Mouse (Mus musculus): ENCODE measurements at regions not wholly inside any gene's neighbourhood (a gene's known extent, or its start where the extent isn't known, plus 50 kb on each side); places are given as distances from the start of the nearest gene placed in this dataset.

DNA sequence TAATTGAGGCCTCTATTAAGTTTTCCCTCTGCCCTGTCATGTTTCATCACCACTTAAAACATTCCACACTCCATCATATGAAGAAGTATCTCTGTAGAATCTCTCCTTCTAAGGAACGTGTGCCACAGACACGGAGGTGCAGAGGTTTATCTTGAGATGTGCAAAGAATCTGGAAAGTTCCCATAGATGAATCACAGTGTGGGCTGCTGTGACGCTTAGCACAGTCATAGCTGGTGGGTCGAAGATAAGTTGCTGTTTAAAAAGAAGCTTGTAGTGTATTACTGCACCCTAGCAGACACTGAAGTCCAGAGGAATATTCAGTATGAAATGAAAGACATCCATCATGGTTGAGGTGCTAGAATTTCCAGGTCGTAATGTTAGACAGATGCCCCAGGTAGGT is 179.9 kb upstream of the 4930583I09Rik start:
- DNase-seq (ENCODE audit: low spot score): no peak

DNA sequence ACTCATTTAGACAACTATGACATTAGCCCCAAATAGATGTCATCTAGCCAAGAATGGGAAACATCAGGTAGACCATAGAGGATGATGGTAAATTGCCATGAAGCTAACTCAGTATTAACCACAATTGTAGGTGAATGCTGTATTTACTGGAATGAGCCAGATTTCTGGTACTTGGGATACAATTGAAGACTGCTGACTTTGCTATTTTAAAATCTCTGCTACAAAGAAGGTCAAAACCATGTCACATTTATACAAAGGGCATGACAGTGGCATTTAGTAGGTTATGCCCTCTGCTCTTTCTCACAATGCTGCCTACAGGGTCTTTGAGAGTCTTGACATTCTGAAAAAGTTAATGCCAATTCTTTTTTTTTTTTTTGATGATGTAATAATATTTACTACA is 178.8 kb upstream of the 4930583I09Rik start:
- DNase-seq (ENCODE audit: low spot score): no peak

DNA sequence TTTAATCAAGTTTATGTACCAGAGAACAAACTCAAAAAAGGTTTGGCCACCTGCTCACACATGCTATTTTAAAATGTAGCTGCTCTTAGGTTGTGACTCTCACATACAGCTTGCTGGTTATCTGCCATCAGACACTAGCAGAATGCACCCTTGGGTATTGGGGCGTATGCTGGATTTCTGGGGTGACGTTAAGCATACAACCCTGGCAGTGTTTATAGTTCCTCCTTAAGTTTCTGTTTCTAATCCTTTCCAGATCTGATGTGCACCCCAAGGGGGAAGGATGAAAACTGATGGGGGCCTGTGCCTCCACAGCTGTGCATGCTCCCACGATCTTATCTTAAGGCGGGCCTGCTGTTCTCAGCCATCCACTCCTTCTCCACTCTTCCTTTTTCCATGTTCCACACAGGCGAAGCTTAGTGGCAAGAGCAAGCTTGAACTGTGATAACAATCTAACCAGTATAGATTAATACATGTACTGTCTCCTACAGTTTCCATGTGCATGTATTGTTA is 164.8 kb upstream of the 4930583I09Rik start:
- no peak for DNase-seq (ENCODE audit: low spot score)

DNA sequence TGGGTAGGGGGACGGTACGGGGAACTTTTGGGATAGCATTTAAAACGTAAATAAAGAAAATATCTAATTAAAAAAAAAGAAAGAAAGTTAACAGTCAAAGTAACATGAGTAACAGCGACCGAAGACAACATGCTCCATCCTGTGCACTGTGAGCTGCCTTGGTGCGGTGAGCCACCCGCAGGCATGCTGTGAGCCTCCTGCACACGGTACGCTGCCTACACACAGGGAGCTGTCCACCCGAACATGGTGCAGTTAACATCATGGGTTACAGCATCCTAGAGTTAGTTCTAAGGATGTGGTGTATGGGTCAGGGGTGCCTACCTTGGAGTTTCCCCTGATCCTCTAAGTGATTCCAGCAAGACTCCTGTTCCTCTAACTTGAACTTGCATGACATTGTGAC is 158.6 kb upstream of the 4930583I09Rik start:
- DNase-seq (ENCODE audit: low spot score): no peak

DNA sequence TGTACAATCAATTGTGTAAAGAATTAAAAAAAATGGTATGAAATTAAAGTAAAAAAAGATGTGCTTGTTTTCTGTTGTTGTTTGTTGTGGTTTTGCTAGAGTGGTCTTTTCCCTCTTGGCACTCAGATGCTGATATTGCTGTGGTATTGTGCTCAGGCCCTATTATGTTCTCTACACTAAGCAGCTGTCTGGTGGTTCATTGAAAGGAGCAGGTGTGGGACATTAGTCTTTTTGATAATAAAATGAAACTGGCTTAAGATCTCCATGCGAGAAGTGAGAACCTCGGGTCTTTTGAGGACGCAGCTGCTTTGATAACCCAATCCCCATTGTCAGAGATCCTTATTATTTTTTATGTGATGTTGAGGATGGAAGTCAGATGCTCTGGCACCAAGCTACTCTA is 155.4 kb upstream of the 4930583I09Rik start:
- DNase-seq (ENCODE audit: low spot score): no peak

DNA sequence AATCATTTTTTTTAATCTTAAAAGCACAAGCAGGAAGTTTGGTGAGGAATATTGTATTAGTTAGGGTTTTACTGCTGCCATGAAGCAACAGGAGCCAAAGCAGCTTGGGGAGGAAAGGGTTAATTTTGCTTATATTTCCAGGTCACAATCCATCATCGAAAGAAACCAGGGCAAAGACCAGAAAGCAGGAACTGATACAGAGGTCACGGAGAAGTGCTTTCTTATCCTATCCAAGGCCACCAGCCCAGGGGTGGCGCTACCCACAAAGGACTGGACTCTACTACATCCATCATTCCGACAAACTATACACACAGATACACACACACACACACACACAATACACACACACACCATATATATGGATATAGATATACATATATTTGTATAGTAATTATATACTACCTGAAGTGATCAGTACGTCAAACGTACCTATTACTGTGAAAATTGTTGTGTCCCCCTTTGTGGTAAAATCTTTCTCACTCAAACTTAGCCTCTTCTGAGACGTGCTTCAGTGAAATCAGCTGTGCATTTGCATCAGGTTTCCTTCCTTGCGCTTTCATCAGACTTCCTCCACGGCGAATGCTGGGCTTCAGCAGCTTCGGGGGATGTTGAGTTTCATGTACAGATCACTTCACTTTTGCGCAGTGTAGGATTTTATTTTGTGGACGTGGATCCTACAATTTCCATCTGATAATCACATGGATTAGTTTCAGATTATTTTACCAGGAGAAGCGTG is 148.6 kb upstream of the 4930583I09Rik start:
- no peak for DNase-seq (ENCODE audit: low spot score)

DNA sequence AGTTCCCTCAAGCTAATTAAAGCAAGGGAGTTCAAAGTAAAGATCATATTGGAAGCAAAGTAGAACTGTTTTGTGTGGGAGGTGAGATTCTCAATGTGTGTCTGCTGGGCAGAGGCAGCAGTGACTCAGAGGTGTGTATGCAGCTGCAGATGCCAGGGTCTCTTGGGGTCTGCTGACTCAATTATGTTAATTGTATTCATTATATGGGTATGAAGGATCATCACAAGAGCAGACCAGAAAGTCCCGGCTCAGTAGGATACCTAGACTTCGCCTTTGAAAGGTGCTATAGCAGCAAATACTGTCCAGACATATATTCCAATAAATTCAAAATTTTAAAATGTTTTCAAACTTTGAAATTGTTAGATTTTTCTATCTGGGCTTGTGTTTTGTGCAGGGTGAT is 147.6 kb upstream of the 4930583I09Rik start:
- no peak for DNase-seq (ENCODE audit: low spot score)

DNA sequence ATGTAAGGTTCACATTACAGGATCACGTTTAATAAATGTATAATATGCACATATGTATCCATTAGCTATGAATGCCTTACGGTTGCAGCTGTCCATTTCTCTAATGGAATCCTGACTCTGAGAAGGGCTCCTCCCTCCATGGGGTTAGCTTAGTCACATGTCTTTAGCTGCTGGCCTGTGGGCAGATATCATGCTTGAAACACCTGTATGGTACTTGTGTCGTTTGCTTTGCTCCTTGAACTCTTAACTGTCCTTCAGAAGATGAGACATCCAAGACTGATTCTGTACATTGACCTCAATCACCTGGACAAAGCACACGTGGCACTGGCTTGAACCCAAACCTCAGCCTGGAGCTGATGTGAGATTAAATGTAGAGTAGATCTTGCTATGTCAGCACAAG is 128.3 kb upstream of the 4930583I09Rik start:
- DNase-seq (ENCODE audit: low spot score): no peak

DNA sequence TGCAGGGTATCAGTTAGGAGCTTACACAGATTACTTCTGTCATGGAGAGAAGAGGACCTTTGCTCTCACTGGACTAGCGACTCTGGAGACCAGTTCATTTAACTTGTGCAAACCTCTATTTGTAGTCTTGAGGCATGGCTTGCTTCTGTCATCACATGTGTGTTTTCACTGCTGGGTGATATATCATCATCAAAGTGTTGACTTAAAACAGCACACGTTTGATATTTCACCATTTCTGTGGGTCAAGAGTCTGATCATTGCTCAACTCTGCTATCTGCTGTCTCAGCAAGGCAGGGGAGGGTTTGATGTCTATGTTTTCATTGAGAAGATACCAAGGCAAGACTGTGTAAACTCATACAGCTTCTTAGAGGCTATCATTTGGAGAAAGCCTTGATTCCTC is 126.0 kb upstream of the 4930583I09Rik start:
- no peak for DNase-seq (ENCODE audit: low spot score)

DNA sequence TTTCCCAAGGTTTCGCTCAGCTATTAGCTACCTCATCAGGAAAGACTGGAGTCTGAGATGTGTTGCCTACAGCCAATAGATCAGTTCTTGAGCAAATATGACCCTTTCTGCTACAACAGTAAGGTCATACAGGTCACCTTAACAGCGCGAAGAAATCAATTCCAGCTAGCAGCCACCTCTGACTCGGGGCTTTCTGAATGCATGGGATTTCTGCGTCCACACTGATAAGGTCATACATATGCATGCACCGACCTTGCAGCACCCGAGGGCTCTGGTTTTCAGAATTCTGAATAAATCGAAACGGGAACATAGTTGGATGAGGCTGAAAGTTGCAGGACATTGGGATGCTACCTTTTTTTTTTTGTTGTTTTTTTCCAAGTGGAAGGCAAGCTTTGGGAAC is 121.6 kb upstream of the 4930583I09Rik start:
- no peak for DNase-seq (ENCODE audit: low spot score)

DNA sequence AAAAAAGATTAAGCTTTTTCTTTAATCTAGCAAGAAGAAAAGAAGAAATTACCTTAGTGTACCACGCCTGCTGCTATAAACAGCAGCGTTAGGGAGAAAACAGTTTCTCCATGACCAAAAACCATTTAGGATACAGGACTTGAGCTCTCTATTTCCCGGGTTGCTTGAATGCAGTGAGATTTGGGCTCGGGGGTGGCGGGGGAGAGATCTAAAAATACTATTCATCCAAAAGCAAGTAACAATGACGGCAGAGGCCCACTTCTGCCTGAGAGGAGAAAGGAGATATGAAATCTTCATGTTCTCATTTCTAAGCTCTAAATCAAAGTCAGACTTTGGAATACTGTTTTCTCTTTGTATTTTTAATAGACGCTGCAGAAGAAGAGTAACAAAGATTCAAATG is 120.6 kb upstream of the 4930583I09Rik start:
- no peak for DNase-seq (ENCODE audit: low spot score)

DNA sequence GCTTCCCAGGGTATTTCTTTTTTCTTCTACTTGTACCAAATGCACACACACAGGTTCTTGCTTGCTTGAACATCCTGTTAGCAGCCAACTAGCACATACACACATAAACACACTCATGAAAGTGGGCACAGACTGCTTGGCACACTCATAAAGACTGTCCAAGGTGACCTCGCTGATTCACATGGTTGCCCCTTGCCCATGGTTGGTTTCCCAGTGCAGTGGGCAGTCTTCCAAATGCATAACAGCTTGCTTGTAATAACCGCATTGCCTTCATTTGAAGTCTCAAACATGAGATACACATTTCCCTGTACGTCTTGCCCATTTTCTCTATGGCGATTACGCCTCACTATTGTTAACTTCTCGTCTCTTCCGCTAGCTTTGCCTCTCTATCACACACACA is 117.4 kb upstream of the 4930583I09Rik start:
- DNase-seq (ENCODE audit: low spot score): no peak

DNA sequence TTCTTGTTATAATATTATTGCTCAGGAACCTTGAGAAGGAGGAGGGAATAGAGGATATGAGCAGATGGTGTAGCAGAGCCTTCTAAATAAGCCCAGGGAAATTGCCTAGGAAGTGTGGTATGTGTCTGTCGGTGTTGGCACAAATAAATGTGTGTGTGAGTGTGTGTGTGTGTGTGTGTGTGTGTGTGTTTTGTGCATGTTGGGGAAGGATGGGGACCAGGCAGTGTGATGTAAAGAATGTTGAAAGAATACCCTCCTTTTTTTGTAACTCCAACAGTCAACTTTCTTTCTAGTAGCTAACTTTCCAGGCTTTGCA is 115.7 kb upstream of the 4930583I09Rik start:
- DNase-seq (ENCODE audit: low spot score): no peak

DNA sequence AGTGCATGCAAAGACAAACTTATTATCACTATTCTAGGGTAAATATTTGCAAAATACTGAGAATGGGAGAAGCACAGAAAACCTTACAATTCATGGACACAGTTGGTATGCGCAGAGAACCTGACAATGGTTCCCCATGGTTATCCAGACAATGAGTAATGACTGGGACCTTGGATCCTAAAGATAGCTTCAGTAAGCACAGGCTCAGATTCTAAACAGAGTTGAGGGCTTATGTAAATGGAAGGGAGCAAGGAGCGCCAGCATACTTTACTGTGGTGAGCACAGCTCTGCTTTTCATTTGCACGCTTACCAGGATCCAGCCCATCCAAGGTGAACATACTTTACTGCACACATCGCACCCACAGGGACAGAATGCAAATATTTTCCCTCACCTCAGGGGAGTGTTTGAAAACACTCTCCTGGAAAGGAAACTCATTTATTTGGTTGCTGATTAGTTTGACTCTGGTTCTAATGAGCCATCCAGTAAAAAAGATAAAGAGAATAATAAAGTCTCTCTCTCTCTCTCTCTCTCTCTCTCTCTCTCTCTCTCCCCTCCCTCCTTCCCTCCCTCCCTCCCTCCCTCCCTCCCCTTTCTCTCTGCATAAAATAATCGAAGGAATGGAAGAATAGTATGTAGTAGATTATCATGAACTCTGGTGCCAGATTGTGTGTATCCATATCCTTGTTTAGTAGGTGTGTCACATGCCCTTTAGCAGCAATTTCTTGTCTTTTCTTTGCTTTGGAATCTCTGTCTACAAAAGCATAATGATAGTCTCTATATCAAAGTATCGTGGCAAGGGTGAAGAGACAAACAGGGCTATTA is 115.1 kb upstream of the 4930583I09Rik start:
- no peak for DNase-seq (ENCODE audit: low spot score)

DNA sequence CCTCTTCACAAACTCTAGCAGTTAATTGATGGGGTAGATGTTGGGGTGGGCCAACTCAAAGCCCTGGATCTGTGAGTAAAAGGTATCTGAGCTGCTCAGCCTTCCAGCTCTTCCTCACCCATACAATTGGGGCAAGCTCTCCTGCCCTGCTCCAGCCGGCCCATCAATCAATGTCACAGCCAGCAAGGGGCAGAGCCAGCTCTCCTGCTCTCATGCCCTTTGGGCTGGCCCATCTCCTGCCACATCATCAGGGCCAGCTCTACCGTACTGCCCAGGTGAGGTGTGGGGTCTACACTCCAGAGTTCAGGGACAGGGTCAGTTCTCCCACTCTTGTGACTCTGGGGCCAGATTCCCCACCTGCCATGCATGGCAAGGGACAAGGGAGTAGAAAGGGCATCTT is 107.3 kb upstream of the 4930583I09Rik start:
- no peak for DNase-seq (ENCODE audit: low spot score)

DNA sequence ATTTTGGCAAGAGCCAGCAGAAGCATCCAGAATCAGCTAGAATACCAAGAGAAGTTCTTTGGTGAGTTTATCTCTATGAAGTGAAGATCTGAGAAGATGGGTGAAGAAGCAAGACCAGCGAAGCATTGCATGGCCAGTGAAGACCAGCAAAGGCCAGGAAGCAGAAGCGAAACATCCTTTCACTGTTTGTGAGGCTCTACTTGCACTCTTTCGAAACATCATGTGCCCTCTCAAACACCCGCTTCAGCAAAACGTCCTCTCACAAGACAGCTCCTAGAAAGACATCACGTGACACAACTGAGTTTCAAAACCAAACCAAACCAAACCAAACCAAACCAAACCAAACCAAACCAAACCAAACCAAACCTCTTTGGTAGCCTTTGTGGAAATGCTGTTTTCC is 105.7 kb upstream of the 4930583I09Rik start:
- DNase-seq (ENCODE audit: low spot score): no peak

DNA sequence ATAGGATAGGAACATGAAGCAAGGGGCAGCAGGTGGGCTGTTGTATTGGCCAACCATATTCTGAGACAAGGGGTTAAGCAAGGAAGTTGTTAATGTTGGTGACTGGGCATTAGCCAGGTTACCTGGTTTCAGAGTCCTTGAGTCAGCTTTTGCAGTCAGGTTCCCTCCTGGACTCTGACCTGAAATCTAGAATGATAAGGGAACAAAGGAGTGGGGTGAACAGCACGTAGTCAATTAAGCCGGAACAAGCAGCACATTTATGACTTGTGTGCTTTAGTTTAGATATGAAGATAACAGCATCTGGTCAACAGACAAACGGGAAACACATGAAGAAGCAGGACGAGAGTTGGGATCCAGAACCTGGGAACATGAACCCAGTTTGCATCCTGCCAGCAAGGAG is 99.8 kb upstream of the 4930583I09Rik start:
- peak; percentile 6 for DNase-seq (ENCODE audit: low spot score)

DNA sequence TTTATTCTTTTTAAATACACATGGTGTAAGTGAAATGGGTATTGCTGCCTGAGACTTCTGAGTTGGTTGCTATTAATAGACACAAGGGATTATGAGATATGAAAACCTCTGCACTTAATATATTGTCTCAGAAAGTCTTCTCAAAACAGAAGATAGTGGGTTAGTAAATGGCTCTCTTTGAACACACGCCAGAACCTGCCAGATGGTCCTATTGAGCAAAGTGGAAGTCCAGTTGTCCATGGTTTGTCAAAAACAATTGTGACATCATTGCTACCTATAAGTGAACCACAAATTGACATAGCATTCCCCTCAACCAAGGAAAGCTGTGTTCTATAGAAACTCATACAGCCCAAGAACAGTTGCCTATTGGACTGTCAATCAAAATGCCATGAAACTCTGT is 98.5 kb upstream of the 4930583I09Rik start:
- DNase-seq (ENCODE audit: low spot score): no peak

DNA sequence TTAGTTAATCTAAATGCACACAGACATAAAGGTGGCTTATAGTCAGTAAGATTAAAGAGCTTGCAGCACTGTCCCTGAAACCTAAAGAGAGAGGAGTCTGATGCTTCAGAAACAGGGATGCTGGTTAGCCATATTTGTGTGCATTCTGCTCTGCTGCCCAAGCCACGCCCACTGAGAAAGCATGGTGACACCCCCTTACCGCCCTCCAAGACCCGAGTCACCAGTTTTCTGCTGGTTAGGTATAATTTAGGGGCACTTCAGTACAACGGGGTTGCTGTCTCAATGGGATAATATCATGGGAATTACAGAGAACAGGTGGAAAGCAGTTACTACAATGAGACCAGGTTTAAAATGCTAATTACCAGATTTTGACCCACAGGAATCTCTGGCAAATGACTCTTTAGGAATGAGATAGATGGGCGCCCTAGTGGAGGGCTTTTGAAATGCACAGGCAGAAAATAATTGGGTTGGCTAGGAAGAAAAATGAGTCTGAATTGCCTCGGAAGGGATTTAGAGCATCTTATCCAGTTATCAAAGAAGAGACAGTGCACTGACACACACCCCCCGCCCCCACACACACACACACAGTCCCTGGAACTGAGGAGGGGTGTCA is 95.1 kb upstream of the 4930583I09Rik start:
- no peak for DNase-seq (ENCODE audit: low spot score)

DNA sequence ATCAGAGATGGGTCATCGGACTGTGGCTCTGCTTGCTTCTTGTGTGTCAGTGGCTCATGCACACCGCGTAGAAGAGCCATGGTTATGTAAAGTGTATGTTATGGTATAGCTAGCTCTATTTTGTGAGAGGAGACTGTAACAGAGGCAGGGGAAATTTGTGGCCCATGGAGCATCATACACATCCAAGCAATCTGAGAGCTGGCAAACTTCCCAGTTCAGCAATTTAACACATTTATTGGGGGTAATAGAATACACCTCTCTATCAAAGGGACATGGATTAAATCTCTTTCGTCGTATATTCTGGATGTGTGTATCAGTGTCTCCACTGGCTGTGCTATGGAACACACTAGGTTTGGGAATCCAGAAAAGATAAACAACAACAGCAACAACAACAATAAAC is 87.9 kb upstream of the 4930583I09Rik start:
- no peak for DNase-seq (ENCODE audit: low spot score)

DNA sequence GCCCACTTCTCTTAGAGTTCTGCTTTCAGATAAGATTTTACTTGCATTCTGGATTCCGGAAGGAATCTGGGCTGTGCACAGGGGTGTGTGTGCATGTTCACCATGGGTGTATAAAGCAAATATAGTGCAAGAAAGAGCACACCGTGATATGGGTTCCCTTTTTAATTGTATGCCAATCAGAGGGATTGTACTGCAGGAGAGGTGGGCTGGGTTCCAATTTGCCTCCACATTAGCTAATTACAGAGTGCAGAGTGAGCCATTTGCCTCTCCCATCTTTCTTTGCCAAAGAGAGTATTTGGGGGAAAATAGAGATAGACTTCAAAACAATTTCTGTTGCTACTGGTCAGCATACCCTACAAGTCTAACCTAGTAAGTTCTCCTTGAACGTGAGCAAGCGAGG is 86.4 kb upstream of the 4930583I09Rik start:
- DNase-seq (ENCODE audit: low spot score): no peak

DNA sequence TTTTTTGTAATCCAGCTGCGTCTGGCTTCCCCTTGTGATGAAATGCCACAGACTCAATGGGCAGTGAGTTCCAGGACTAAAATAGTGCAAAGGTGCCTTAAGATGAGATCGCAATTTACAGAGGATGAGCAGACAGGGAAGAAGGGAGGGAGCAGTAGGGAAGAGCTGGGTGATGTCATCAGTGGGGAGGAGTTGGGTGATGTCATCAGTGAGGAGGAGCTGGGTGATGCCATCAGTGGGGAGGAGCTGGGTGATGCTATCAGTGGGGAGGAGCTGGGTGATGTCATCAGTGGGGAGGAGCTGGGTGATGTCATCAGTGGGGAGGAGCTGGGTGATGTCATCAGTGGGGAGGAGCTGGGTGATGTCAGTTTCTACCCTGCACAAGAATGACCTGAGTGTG is 84.4 kb upstream of the 4930583I09Rik start:
- DNase-seq (ENCODE audit: low spot score): no peak

DNA sequence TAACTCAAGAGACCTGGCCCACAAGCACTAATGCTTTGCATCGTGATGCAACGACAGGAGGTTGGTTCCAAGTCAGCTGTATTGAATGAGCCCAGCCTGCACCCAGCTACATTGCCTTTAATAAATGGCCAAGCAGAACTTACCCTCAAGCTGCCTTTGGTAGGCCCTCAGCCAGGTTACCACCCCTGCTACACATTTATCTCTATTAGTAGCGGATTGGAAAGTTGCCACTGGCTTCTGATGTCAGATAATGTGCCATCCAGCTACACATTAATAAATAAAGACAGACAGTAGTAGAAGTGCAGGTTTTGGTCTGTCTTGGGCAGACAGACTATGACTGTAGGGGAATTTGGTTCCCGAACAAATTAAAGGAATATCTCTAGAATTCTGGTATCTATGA is 82.0 kb upstream of the 4930583I09Rik start:
- DNase-seq (ENCODE audit: low spot score): no peak
